Mouse (Mus musculus): ENCODE measurements around the gene Glud1.
"Not testable (repeated sequence)": the region's sequence is repeated elsewhere in the genome, so short reads cannot be mapped to it uniquely, and the experiment has no call there.

Gene Glud1

DNA sequence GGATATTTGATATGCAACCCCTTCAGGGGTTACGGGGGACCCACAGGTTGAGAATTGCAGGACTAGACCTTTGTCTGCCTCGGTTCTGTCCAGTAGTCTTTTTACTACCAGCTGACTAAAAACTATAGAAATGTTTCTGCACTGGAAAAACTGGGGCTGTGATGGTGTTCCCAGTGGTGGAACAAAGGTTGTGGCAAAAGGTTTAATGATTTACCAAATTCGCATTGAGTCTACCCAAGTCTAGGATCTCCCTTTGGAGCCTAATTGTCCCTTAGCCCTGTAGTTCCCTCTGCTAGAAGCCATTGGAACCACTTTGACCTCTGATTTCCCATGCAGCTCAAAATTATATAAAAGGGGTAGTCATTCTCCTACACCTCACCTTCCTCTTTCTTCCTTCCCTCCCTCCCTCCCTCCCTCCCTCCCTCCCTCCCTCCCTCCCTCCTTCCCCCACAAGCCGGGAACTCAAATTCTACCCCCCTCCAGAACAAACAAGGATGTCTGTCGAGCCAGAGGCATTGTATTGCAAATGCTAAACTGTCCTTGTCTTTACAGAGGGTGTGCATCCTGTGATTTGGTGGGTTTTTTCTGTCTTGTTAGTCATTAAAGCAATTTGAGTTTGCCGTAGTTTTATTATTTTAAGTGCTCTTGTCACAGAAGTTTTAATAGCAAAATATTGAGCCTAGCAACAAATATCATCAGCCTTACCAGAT lies 2.0 kb downstream of the Glud1 start:
- DNase-seq: no peak

DNA sequence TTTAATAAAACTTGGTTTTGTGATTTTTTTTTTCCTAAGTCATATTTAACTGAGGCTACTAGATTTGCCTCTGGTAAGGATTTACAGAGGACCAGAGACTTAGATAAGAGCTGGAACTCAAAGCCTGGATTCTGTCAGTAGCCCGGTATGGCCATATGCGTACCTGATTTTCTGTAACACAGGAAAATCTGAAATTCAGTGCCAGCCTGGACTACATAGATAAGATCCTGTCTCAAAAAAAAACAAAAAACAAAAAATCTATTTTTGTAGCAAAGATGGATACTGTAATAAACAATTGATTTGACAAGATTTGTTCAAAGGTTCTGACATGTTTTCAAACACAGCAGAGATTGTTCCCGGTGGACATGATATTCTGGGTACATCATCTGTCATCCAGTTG lies 3.1 kb downstream of the Glud1 start:
- DNase-seq: no peak

DNA sequence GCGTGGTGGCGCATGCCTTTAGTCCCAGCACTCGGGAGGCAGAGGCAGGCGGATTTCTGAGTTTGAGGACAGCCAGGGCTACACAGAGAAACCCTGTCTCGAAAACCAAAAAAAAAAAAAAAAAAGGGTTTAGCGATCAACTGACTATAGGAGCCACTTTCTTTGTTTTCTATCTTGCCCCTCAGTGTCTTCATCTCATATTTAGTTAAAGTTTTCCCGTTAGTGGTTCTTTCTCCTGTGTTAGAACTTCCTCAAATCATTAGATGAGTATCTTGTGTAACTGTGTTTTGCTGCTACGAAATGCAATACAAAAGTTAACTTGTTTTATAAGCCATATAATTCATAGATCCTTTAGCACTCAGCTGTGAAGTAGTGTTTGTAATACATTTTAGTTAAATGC lies 3.9 kb downstream of the Glud1 start:
- not testable (repeated sequence) for DNase-seq

DNA sequence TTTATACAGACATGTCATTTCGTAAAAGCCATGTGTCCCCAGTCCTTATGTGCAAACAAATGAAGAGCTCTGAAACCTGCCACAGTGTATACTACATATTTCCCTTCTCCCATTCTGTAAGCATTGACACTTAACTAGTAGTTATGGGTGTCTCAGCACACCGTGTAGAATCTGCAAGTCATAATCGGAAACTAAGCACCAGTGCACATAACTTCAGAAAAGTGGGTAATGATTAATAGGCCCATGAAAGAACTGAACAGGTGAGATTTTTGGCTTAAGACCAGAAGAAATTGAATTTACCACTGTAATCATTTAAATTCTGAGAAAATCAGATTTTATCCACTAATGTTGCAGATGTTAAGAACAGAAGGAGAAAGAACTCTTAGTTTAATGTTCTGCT lies 4.3 kb downstream of the Glud1 start:
- no peak for DNase-seq

DNA sequence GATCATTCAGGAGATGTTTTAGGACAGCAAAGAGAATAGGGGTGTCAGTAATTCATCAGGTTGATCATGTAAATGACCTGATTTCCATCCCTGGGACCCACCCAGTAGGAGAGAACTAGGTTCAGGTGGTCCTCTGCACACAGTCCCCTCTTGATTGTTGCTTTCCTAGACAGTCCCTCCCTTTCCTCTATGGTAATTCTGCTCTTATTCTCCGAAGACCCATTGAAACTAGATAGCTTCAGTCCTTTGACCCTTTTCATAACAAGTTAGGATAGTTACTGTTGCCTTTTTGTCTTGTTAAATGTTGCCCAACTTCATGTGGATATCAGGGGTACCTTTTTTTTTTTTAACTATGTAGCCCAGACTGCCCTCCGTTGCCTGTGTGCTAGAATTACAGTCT lies 5.8 kb downstream of the Glud1 start:
- no peak for DNase-seq

DNA sequence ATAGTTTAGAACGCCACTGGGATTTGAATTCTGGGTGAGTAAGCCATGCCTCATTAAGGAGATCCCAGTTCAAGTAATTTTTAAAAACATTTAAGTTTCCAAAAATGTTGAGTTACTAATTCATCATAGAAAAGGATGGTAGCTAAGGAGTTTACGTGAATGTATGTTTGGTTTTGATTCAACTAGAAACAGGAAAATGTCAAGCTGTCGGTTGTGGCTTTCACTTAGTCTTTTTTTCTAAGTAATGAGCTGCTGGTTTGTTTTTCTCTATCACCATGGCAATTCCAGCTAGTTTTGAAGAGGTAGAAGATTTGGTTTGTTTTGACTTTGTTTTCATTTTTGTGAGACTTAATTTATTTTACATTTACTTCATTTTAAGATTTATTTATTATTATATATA lies 6.9 kb downstream of the Glud1 start:
- DNase-seq: no peak

DNA sequence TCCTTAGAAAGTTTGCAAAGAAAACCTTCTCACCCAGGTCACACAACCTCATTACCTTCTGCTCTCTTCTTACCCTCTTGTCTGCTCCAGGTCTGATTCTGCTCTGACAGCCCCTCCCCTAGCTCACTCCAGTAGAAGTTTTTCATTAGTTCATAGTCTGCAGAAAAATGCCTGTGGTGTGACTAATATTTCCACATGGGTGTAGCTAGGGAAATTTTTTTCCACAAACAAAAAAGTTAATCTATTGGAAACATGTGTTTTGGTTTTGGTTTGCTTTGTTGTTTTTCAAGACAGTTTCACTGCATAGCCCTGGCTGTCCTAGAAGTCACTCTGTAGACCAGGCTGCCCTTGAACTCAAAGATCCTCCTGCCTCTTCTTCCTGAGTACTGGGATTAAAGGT lies 7.6 kb downstream of the Glud1 start:
- DNase-seq: no peak

DNA sequence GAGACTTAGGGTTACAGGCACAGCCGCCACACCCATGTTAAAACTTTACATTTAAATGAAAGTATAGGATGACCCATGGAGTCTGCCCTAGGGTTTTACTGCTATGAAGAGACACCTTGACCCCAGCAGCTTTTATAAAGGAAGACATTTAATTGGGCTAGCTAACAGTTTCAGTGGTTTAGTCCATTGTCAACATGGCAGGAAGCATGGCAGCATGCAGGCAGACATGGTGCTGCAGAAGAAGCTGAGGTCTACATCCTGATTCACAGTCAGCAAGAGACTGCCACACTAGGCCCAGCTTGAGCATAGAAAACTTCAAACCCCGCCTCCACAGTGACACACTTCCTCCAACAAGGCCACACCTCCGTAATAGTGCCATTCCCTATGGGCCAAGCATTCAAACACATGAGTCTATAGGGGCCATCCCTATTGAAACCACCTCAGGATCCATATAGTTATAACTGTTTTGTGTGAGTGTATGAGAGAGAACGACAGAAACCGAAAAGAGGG lies 13.1 kb downstream of the Glud1 start:
- DNase-seq: no peak

DNA sequence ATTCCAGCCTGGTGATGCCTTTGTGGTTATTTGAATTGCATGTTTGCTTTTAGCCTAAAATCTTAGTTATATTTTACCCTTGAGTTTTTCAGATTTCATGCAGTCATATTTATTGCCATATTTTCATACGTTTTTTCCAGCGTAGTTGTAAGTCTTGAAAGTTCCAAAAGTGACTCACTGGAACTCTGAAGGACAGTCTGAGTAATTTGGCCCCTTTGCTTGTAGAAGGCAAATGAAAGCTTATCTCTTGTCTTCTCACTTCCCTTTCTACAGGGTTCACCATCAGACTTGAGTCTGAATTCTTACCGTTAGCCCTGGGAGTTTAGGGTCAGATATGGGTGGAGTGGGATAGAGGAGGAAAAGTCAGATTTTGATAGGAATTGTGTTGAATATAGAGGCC lies 16.1 kb downstream of the Glud1 start:
- no peak for DNase-seq

DNA sequence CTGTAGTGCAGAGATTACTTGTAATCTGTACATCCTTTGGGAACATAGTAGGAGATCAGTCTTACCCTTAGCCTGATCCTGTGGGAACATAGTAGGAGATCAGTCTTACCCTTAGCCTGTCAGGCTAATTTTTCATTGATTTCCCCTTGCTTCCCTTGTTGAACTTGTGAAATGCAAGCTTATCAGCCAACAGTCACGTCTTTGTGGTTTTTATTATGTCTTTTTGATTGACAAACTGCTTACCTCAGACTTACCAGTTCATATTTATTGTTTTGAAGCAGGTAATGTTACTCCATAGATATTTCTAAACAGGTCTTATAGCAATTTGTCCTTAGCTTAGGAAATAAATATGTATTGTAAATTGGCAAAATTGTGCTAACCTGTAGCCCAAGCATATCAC lies 17.1 kb downstream of the Glud1 start:
- DNase-seq: no peak

DNA sequence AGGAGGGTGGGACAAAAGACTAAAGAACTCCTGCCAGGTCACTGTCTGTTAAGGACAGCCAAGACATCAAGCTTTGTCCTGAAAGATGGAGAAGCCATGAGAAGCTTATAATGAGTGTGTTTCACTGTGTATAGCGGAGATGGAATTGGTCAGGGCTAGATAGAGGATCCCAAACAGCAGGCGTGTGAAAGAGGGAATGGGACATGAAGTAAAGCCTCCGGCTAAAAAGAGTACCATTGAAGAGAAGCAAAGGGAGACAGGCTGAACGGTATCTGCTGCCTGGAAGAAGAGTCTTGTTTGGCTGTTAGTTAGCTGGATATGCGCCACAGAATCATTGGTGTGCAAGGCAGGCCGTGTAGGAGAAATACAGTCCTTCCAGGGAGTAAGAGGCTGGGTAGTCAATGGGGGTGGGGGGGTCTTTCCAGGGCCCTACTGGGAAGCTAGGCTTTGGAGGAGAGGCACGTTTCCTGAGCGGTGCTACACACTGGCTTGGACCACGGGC lies 20.2 kb downstream of the Glud1 start:
- DNase-seq: no peak

DNA sequence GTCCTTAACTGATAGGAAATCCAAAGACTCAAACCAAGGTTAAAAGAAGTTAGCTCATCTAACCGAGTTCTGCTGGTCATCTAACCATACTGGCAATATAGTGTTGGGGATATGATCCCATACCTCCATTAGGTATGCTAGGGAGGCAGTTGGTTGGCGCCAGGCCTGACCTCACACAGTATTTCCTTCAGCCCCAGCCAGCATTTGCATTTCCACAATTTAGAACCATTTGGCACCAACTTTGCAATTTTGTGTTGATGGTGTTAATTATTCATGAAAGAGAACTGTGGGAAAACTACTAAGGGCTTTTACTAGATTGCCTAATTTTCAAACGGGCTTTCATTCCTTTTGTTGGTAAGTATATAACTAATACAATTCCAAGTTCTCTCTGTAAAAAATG lies 21.4 kb downstream of the Glud1 start:
- DNase-seq: peak; percentile 40

DNA sequence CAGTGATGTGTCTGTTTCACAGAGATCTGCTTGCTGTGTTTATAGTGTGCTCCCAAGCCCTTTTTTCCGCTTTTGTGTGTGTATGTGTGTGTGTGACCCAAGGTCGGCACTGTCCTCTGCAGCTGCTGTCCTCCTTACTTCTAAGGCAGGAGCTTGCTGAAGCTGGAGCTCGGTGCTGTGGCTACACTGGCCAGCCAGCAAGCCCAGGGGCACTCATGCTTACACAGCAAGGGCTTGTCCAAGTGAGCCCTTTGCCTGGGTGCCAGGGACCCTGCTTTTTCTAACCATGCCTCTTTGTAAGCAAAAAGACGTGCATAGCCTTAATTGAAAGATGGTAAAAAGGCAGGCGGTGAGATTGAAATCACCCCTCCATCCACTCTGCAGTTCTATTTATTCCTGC lies 21.9 kb downstream of the Glud1 start:
- DNase-seq: no peak

DNA sequence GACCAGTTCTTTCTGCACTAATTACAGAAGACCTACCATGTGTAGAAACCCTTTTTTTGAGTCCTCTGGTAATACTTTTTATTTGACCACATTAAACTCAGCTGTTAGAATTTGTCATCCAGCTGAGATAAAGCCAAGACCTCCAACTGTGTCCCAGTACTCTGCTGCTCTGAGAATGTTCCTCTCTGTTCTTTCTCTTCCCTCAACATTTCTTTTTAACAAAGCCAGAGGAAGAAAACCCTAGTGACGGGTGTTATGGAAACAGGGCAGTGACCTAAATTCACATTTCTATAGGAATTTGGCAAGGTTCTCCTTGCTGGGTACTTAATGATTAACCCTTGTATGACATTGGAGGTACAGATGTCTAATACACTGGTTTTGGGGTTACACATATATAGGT lies 28.9 kb downstream of the Glud1 start:
- DNase-seq: no peak

DNA sequence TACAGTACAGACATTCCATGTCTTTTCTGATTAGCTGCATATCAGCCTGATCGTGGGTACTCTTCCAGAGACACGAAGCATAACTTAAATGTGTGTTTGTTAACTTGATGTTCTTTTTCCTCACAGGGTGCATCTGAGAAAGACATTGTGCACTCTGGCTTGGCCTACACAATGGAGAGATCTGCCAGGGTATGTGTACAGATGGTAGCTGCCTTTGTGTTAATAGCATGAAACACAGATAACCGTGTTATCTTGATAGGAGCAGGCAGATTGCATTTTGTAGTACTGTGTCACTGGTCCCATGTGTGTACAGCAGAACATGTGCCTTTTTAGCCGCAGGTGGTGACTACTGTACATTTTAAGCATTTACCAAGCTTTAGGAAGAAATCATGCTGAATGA lies 31.5 kb downstream of the Glud1 start:
- DNase-seq: no peak

DNA sequence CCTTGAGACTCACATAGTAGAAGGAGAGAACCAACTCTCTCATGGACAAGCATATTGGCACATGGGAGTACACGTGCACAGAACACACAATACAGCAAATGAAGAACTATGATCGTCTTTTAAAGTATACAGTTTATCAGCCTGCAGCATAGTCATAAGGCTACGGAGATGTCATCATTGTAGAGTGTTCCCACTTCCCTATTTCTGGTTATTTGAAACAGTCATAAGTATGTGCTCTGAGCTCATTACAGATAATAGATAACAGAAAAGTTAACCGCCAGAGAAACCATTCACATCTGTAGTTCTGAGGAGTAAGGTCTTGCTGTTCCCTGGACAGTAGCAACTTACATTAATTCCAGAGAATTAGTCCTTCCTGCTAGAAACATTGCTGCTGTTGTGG lies 32.6 kb downstream of the Glud1 start:
- DNase-seq: no peak

DNA sequence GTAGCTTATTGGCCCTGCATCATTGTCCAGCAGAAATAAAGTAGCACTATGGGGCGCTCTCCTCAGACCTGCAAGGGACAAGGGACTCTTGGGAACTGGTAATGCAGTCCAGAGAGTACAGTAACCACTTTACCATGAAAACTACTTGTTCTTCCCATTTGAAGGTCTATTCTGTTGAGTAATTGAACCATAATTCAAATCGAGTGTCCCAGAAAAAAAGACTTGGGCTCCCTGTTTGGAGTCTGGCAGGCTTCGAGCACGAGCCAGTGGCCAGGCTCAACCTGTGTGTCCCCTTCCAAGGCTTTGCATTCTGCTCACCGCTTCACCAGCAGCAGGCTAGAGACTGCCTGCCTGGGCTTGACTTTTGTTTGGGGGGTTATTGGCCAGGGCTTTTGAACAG lies 33.8 kb downstream of the Glud1 start:
- no peak for DNase-seq

DNA sequence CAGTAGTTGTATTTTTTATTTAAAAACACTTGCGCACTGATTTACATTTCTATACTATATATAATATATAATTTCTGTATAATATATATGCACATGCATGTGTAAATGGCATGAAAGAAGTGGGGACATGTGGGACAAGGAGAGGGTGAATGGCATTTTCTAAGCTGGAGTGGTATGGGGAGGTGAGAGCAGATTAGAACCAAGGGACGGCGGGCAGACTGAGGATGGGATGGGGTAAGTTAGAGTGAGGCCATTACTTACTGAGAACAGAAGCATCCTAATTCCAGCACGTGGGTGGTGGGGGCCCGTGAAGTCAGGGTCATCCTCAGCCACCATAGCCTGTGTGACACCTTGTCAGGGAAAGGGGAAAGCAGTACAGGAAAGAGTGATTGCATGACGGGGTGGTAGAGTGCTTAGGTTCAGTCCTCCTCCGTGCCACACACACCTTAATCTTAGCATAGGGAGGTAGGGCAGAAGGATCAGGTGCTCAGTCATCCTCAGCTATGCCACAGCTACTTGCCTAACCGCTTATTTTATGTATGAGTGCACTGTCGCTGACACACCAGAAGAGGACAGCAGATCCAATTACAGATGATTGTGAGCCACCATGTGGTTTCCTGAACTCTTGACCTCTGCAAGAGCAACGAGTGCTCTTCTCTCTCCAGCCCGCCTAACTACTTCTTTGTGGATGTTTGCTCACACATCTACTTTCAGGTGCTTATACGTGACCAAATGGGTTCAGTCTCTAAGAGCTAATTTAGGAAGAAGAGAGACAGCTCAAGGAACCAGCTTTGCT lies 35.4 kb downstream of the Glud1 start:
- no peak for DNase-seq

DNA sequence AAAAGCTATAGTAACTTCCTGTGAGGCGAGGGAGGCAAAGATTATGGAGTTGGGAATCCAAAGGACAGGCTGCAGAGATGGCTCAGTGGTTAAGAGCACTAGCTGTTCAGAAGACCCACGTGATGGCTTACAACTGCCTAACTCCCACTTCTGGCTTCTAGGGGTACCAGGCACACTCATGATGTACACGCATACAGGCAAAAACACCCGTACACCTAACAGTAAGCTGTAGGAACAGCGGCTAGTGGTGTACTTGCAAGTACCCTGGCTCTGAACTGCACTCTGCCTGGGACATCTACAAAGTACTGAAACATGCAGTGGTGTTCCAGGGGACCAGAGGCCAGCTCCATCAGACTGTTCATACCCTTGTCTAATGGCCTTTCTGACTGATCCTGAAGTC lies 36.6 kb downstream of the Glud1 start:
- no peak for DNase-seq

DNA sequence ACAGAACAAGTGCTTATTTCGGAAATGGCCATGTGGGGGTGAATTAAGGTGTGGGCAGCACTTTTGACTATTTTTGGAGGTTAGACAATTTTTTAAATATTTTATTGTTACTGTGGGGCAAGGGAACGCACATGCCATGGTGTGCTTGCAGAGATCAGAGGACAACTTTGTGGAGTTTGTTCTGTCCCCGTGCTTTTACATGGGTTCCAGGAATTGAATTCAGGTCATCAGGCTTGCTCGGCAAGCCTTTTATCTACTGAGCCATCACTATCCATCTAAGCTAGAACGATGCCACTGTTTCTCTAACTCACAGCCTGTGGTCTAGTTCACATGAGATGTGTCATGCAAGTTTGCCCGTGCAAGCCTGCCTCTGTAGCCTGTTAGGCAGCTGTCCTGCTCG lies 37.8 kb downstream of the Glud1 start:
- DNase-seq: no peak

DNA sequence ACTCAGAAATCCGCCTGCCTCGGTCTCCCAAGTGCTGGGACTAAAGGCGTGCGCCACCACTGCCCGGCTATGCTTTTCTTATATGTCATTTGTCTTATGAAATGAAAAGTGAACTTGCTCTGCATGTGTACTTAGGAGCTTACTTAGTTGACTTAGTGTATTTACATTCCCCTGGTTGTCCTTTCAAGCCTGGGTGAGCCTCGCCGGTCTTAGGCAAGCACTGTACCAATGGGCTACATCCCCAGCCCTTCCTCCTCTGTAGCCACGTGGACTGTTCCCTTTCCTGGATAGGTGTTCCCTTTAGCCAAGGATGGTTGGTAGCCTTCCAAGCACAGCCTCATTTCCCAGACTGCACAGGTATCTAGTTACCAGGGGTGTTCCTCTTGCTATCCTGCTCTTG lies 38.5 kb downstream of the Glud1 start:
- DNase-seq: no peak

DNA sequence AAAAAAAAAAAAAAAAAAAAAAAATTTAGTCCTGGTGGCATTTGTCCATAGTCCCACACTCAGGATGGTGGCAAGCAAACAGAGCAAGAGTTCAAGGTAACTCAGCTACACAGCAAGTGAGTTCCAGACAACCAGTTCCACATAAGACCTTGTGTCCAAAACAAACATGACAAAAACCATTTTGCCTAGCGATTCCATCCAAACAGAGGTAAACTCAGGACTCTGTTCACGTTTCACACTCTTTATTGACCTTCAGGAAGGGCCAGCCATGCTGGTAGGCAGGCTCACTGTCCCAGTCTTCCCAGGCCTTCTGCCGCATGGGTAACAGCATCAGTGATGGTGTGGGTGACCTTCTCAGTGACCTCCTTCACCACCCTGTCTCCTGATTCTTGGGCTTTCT lies 41.1 kb downstream of the Glud1 start:
- DNase-seq: no peak

DNA sequence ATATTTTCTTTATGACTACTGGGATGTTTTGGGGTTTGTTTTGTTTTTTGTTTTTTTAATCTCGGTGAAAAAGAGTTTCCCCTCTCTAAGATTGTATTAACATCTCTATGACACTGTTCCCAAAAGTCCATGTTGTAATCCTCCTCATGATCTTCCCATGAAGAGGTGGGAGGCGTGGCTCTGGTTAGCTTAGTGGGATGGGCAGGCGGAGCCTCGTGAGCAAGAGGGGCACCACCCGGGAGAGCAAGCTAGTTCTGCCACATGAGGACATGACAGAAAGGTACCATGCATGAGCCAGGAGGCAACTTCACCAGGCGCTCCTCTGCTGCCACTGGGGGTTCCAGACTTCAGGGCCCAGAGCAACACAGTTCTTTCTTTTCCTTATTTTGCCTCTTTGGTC lies 42.0 kb downstream of the Glud1 start:
- no peak for DNase-seq

DNA sequence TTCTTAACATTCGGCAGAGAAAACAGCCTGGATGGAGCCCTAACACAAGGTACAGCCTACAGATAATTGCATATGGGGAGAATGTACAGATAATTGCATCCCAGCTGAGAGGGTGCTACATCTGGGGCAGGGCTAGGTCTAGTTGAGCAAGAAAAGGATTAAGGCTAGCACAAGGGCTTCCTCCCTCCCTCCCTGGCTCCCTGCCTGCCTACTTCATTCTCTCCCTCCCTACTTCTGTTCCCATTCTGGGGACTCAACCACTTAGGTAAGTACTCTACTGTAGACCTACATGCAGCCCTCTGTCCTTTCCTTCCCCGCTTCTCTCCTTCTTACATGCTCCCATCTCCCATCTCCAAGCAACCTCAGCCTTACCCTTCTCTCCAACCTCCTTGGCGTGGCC lies 42.8 kb downstream of the Glud1 start:
- no peak for DNase-seq

Measured in right cerebral cortex, postnatal 4 days (tissue).